Mouse (Mus musculus): ENCODE results near the gene Nell1. TPM values are rescaled to one million over a fixed set of nuclear protein-coding genes. Genes with fewer than 3 reads are reported as not detected.
A peak's percentile ranks its signal among the peaks of the same experiment; 100 is the strongest.

The Nell1 gene
- polyA plus RNA-seq, 1 experiment from 2014 or later, result 12.8 TPM

DNA sequence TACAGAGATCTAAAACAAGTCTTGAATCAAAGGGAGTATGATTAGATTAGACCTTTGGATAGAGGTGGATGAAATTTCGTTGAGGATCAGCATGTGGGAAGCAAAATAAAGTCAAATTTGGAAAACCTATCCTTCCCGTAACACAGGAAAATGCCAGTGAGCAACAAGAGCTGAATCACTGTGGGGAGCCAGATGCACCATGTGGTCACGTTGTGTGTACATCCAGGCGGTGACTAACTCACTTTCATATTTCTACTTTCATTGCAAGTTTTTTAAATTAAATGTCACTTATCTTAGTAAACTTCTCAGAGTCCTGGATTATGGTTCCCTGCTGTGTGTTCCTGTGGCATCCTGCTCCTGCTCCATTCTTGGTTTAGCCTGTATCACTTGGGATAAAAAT, 576.8 kb downstream of the Nell1 start:
- Histone ChIP-seq H3K36me3 (ENCODE audit: control insufficient read depth, insufficient read depth, low read length) (no peaks in the 10 kb centered on the region), H3K9me3 (ENCODE audit: control insufficient read depth, low read length) (no peaks in the 10 kb centered on the region), H3K4me2 (ENCODE audit: low read depth, low read length) (no peak overlapping the region), H3K9ac (ENCODE audit: low read depth, low read length) (no peak overlapping the region), H3K27ac (replicated peaks; ENCODE audit: low read depth, low read length) (no peak overlapping the region), H3K4me1 (ENCODE audit: control insufficient read depth, insufficient read depth, low read length) (no peaks in the 10 kb centered on the region), H3K27me3 (replicated peaks; ENCODE audit: control insufficient read depth, insufficient read depth, low read length) (no peaks in the 10 kb centered on the region), H3K4me3 (ENCODE audit: low read depth, low read length) (no peak overlapping the region)
- DNase-seq (ENCODE audit: low spot score) (no peak), ATAC-seq (ENCODE audit: low read depth) (no peak)
- 76% methylated on average over 4 of the region's 4 CpGs for WGBS

- Histone ChIP-seq H3K4me1 (ENCODE audit: control insufficient read depth, insufficient read depth, low read length) (no peaks in the 10 kb centered on the region), H3K36me3 (ENCODE audit: control insufficient read depth, insufficient read depth, low read length) (no peaks in the 10 kb centered on the region), H3K27me3 (replicated peaks; ENCODE audit: control insufficient read depth, insufficient read depth, low read length) (no peaks in the 10 kb centered on the region), H3K4me2 (ENCODE audit: low read depth, low read length) (no peak overlapping the region), H3K4me3 (ENCODE audit: low read depth, low read length) (no peak overlapping the region), H3K9ac (ENCODE audit: low read depth, low read length) (no peak overlapping the region), H3K9me3 (ENCODE audit: control insufficient read depth, low read length) (no peaks in the 10 kb centered on the region), H3K27ac (replicated peaks; ENCODE audit: low read depth, low read length) (no peak overlapping the region)
- WGBS, result 83% methylated on average over 3 of the region's 3 CpGs
- DNase-seq (ENCODE audit: low spot score) (no peak), ATAC-seq (ENCODE audit: low read depth) (no peak)
Observed at GRCm38 (mm10) chr7:50562708-50563107, 588.0 kb downstream of the Nell1 start.

GRCm38 (mm10) chr7:50573841-50574240, 599.2 kb downstream of the Nell1 start:
- no peak overlapping the region for H3K4me2 ChIP-seq (ENCODE audit: low read depth, low read length)
- H3K4me3 ChIP-seq (ENCODE audit: low read depth, low read length), result no peak overlapping the region
- peak; percentile 28 for DNase-seq (ENCODE audit: low spot score)
- no peak for ATAC-seq (ENCODE audit: low read depth)
- H3K9me3 ChIP-seq (ENCODE audit: control insufficient read depth, low read length), result no peaks in the 10 kb centered on the region
- no peak overlapping the region for H3K27ac ChIP-seq (replicated peaks; ENCODE audit: low read depth, low read length)
- WGBS, result 62% methylated on average over 7 of the region's 7 CpGs
- no peaks in the 10 kb centered on the region for H3K36me3 ChIP-seq (ENCODE audit: control insufficient read depth, insufficient read depth, low read length)
- H3K9ac ChIP-seq (ENCODE audit: low read depth, low read length), result no peak overlapping the region
- H3K4me1 ChIP-seq (ENCODE audit: control insufficient read depth, insufficient read depth, low read length), result no peaks in the 10 kb centered on the region
- H3K27me3 ChIP-seq (replicated peaks; ENCODE audit: control insufficient read depth, insufficient read depth, low read length), result no peaks in the 10 kb centered on the region

DNA sequence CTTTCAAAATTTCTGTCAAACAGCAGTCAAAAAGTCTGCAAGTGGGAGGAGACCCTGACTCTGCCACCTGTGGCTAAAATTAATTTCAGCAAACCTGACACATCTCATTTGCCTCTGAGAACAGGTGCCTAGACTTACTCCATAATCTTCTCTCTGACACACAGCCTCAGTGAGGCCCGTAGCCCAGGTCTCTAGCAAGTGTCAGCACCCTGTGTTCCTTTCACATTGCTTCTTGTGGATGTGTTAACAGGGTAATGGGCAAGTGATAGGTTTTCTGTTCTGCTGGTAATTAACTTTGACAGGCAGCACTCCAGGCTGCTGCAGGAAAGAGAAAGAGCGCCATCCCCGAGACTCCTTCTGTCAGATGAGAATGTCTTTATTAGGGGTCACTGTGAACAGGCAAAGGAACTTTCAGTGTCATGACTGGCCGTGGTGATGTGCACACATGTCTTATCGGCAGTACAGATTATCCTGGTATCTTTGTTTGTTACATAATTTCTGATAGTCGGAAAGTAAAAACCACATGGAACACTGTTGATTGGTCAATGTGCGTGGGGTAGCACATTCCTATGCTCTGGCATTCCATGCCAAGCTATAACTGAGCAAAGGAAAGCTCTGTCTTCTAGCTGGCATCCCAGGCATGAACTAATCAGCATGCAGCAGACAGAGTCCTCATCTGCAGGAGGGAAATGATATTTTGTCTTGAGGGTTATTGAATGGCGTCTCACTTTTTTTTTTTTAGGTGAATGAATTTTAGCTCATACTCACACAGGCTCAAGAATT, 614.2 kb downstream of the Nell1 start:
- no peaks in the 10 kb centered on the region for H3K9me3 ChIP-seq (ENCODE audit: control insufficient read depth, low read length)
- ATAC-seq (ENCODE audit: low read depth) (no peak), DNase-seq (ENCODE audit: low spot score) (no peak)
- H3K4me2 ChIP-seq (ENCODE audit: low read depth, low read length), result no peak overlapping the region
- H3K27ac ChIP-seq (replicated peaks; ENCODE audit: low read depth, low read length), result no peak overlapping the region
- no peaks in the 10 kb centered on the region for H3K4me1 ChIP-seq (ENCODE audit: control insufficient read depth, insufficient read depth, low read length)
- no peaks in the 10 kb centered on the region for H3K27me3 ChIP-seq (replicated peaks; ENCODE audit: control insufficient read depth, insufficient read depth, low read length)
- 63% methylated on average over 8 of the region's 8 CpGs for WGBS
- H3K4me3 ChIP-seq (ENCODE audit: low read depth, low read length), result no peak overlapping the region
- no peaks in the 10 kb centered on the region for H3K36me3 ChIP-seq (ENCODE audit: control insufficient read depth, insufficient read depth, low read length)
- no peak overlapping the region for H3K9ac ChIP-seq (ENCODE audit: low read depth, low read length)

GRCm38 (mm10) chr7:50598890-50599289, 624.2 kb downstream of the Nell1 start, which contains the start of gene 4933405O20Rik:
Gene 4933405O20Rik (plus strand): TSS chr7:50599190.
- no peak within 1 kb of the TSS for H3K9ac ChIP-seq (ENCODE audit: low read depth, low read length)
- 72% methylated on average over 3 of the region's 3 CpGs for WGBS
- no peaks in the 10 kb centered on the region for H3K9me3 ChIP-seq (ENCODE audit: control insufficient read depth, low read length)
- H3K4me1 ChIP-seq (ENCODE audit: control insufficient read depth, insufficient read depth, low read length), result no peaks in the 10 kb centered on the region
- H3K4me3 ChIP-seq (ENCODE audit: low read depth, low read length), result no peak within 1 kb of the TSS
- H3K36me3 ChIP-seq (ENCODE audit: control insufficient read depth, insufficient read depth, low read length), result no peaks in the 10 kb centered on the region
- no peak within 1 kb of the TSS for H3K4me2 ChIP-seq (ENCODE audit: low read depth, low read length)
- DNase-seq (ENCODE audit: low spot score) (no peak), ATAC-seq (ENCODE audit: low read depth) (no peak)
- no peak within 1 kb of the TSS for H3K27ac ChIP-seq (replicated peaks; ENCODE audit: low read depth, low read length)
- no peaks in the 10 kb centered on the region for H3K27me3 ChIP-seq (replicated peaks; ENCODE audit: control insufficient read depth, insufficient read depth, low read length)

DNA sequence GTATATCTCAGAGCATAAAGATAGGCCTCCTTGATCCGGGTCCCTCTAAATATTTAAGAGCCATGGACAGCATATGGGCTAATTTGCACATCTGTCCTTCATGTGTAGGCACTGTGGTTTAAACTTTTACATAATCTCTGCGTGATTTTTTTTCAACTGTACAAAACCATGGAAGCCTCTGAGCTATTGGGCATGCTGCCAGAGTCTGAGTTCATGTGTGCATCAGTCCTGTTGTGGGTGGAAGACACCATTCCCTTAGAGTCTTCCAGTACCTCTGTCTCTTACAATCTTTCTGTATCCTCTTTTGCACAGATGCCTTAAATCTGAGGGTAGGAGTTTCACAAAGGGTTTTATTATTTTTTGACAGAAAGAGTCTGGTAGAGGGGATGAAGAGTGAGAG, 639.4 kb downstream of the Nell1 start:
- Histone ChIP-seq H3K9ac (ENCODE audit: low read depth, low read length) (no peak overlapping the region), H3K4me3 (ENCODE audit: low read depth, low read length) (no peak overlapping the region), H3K36me3 (ENCODE audit: control insufficient read depth, insufficient read depth, low read length) (no peaks in the 10 kb centered on the region), H3K27ac (replicated peaks; ENCODE audit: low read depth, low read length) (no peak overlapping the region), H3K4me2 (ENCODE audit: low read depth, low read length) (no peak overlapping the region), H3K9me3 (ENCODE audit: control insufficient read depth, low read length) (no peaks in the 10 kb centered on the region), H3K4me1 (ENCODE audit: control insufficient read depth, insufficient read depth, low read length) (no peaks in the 10 kb centered on the region), H3K27me3 (replicated peaks; ENCODE audit: control insufficient read depth, insufficient read depth, low read length) (no peaks in the 10 kb centered on the region)
- WGBS, result 64% methylated on average over 2 of the region's 2 CpGs
- ATAC-seq (ENCODE audit: low read depth) (no peak), DNase-seq (ENCODE audit: low spot score) (peak; percentile 50)

- DNase-seq (ENCODE audit: low spot score), result peak; percentile 61
- Histone ChIP-seq H3K9ac (ENCODE audit: low read depth, low read length) (no peak overlapping the region), H3K36me3 (ENCODE audit: control insufficient read depth, insufficient read depth, low read length) (no peaks in the 10 kb centered on the region), H3K9me3 (ENCODE audit: control insufficient read depth, low read length) (no peaks in the 10 kb centered on the region), H3K4me3 (ENCODE audit: low read depth, low read length) (no peak overlapping the region), H3K4me1 (ENCODE audit: control insufficient read depth, insufficient read depth, low read length) (no peaks in the 10 kb centered on the region), H3K27me3 (replicated peaks; ENCODE audit: control insufficient read depth, insufficient read depth, low read length) (no peaks in the 10 kb centered on the region), H3K4me2 (ENCODE audit: low read depth, low read length) (no peak overlapping the region), H3K27ac (replicated peaks; ENCODE audit: low read depth, low read length) (no peak overlapping the region)
- peak; percentile 86; the same call in 1 of the 2 replicates for ATAC-seq (ENCODE audit: low read depth)
- 46% methylated on average over 3 of the region's 3 CpGs for WGBS
Observed at GRCm38 (mm10) chr7:50629186-50629585, 654.5 kb downstream of the Nell1 start.

GRCm38 (mm10) chr7:50633147-50633546, 658.5 kb downstream of the Nell1 start:
- Histone ChIP-seq H3K4me2 (ENCODE audit: low read depth, low read length) (no peak overlapping the region), H3K4me3 (ENCODE audit: low read depth, low read length) (no peak overlapping the region), H3K36me3 (ENCODE audit: control insufficient read depth, insufficient read depth, low read length) (no peaks in the 10 kb centered on the region), H3K9me3 (ENCODE audit: control insufficient read depth, low read length) (no peaks in the 10 kb centered on the region), H3K9ac (ENCODE audit: low read depth, low read length) (no peak overlapping the region), H3K27ac (replicated peaks; ENCODE audit: low read depth, low read length) (no peak overlapping the region), H3K27me3 (replicated peaks; ENCODE audit: control insufficient read depth, insufficient read depth, low read length) (no peaks in the 10 kb centered on the region), H3K4me1 (ENCODE audit: control insufficient read depth, insufficient read depth, low read length) (no peaks in the 10 kb centered on the region)
- DNase-seq (ENCODE audit: low spot score) (no peak), ATAC-seq (ENCODE audit: low read depth) (no peak)
- WGBS, result 74% methylated on average over 2 of the region's 2 CpGs

DNA sequence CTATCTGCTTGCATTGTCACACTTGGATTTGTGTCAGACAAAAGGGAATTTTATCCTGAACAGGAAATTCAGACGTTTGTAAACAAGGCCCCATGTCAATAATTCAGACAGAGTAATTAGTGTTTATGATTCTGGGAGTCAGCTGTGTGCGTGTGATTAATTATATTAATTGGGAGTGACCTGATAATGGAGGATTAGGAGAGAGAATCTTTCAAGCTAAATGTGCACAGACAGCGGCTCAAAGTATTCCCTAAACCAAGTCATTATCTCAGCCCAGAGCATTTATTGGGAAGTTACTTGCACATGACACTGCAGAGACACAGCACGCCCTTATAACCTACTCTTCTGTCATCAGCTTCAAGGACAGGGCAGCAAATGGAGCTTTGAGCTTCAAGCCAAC, 697.6 kb downstream of the Nell1 start:
- H3K4me1 ChIP-seq (ENCODE audit: control insufficient read depth, insufficient read depth, low read length), result no peaks in the 10 kb centered on the region
- WGBS, result 60% methylated on average over 4 of the region's 4 CpGs
- H3K9ac ChIP-seq (ENCODE audit: low read depth, low read length), result no peak overlapping the region
- H3K4me2 ChIP-seq (ENCODE audit: low read depth, low read length), result no peak overlapping the region
- no peak for DNase-seq (ENCODE audit: low spot score)
- H3K4me3 ChIP-seq (ENCODE audit: low read depth, low read length), result no peak overlapping the region
- no peak overlapping the region for H3K27ac ChIP-seq (replicated peaks; ENCODE audit: low read depth, low read length)
- H3K36me3 ChIP-seq (ENCODE audit: control insufficient read depth, insufficient read depth, low read length), result no peaks in the 10 kb centered on the region
- no peaks in the 10 kb centered on the region for H3K27me3 ChIP-seq (replicated peaks; ENCODE audit: control insufficient read depth, insufficient read depth, low read length)
- no peak for ATAC-seq (ENCODE audit: low read depth)
- H3K9me3 ChIP-seq (ENCODE audit: control insufficient read depth, low read length), result no peaks in the 10 kb centered on the region

All from embryonic facial prominence, embryonic 14.5 days (tissue).